Mouse (Mus musculus) CH12.LX (cell line): ENCODE measurements around the gene AA986860.

Source experiments
- CTCF ChIP-seq, 2 experiments: IDR thresholded peaks in 1 of 2; conservative IDR thresholded peaks in 1 of 2; 2 replicates each; pipeline ENCODE4 v1.5.1; 2011 to 2012; ENCODE audit warnings: low read depth in 2 of 2, low read length in 2 of 2, improper control_type of control experiment in 1 of 2, inconsistent platforms in 1 of 2, mild to moderate bottlenecking in 1 of 2, moderate library complexity in 1 of 2
- E2F4 ChIP-seq: IDR thresholded peaks from 2 replicates; pipeline ENCODE4 v1.6.1; 2011; ENCODE audit warnings: low read depth, low read length, improper control_type of control experiment; ENCODE audit not compliant: insufficient replicate concordance
- EP300 ChIP-seq: IDR thresholded peaks from 2 replicates; pipeline ENCODE4 v1.6.1; 2011; ENCODE audit warnings: low read length, improper control_type of control experiment
- MAX ChIP-seq: IDR thresholded peaks from 2 replicates; pipeline ENCODE4 v1.6.1; 2011; ENCODE audit warnings: low read length, improper control_type of control experiment
- MAZ ChIP-seq: IDR thresholded peaks from 2 replicates; pipeline ENCODE4 v1.6.1; 2012; ENCODE audit warnings: low read depth, mild to moderate bottlenecking, inconsistent platforms, low read length, improper control_type of control experiment, moderate library complexity
- MEF2A ChIP-seq: IDR thresholded peaks from 2 replicates; pipeline ENCODE4 v1.6.1; 2014; ENCODE audit warnings: low read depth, mild to moderate bottlenecking, inconsistent platforms, low read length, improper control_type of control experiment, borderline replicate concordance
- POLR2A ChIP-seq: IDR thresholded peaks from 2 replicates; pipeline ENCODE4 v1.6.1; 2011; ENCODE audit warnings: low read depth, mild to moderate bottlenecking, improper control_type of control experiment, low read length
- SIN3A ChIP-seq: IDR thresholded peaks from 2 replicates; pipeline ENCODE4 v1.6.1; 2012; ENCODE audit warnings: low read length, improper control_type of control experiment, inconsistent platforms
- USF1 ChIP-seq: IDR thresholded peaks from 2 replicates; pipeline ENCODE4 v1.6.1; 2014; ENCODE audit warnings: low read depth, mild to moderate bottlenecking, inconsistent platforms, low read length, improper control_type of control experiment
- ZC3H11A ChIP-seq: IDR thresholded peaks from 2 replicates; pipeline ENCODE4 v1.6.1; 2012; ENCODE audit warnings: low read depth, mild to moderate bottlenecking, inconsistent platforms, low read length, improper control_type of control experiment
- ZNF384 ChIP-seq: IDR thresholded peaks from 2 replicates; pipeline ENCODE4 v1.6.1; 2012; ENCODE audit warnings: low read depth, low read length, improper control_type of control experiment, inconsistent platforms

DNA sequence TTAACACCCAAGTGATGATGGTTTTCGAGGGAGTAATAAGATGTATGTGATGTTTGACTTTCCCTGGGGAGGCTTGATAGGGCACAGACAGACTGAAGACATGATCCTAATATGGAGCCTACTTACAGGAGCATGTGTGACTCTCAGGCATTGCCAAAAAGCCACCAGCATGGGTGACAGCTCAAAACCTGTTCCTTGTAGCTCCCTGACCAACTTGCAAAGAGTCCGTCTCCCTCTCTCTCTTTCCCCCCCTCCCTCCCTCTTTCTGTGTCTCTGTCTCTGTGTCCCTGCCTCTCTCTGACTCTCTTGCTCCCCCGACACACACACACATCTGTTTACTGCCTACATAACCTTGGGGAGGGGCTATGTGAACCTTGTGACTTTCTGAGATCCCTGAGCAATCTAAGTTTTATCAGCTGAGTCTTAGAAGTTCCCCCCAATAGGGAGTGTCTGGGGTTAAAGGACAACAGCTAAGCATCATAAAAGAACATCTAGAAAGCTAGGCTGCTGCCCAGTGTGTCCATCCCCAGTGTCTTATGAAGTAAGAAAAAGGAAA, 6.9 kb downstream of the AA986860 start:
- TF ChIP-seq POLR2A = no peak
- TF ChIP-seq ZC3H11A = no peak
- TF ChIP-seq CTCF (conservative IDR thresholded peaks at IDR 0.05 in 1 of 2, IDR thresholded peaks at IDR 0.05 in 1 of 2; ENCODE audit: low read depth in 2 of 2, low read length in 2 of 2) = no peak
- TF ChIP-seq EP300 = no peak
- TF ChIP-seq SIN3A = no peak
- no peak for TF ChIP-seq E2F4
- no peak for TF ChIP-seq MEF2A
- no peak for TF ChIP-seq USF1
- TF ChIP-seq ZNF384 = no peak
- TF ChIP-seq MAZ = no peak
- no peak for TF ChIP-seq MAX
